In the genomic region with DNA sequence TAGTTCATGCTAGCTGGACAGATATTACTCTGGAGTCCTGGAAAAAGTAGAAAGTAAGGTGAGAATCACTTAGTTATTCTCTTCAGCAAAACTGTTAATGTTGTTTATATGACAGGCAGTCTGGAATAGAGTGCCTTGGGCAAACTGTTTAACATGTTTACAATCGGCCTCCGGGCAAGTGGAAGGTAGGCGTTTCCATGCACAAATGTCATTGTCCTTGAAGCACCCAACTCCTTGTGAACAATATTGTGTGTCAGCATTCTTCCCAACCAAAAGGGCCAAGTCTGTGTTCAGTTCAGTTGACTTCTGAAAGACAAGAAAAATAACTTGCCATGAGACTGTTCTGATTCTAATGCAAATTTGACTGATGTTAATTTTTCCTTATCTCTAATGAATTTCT, we compare ENCODE assay signal across 12 mouse cellular contexts.
"Had no signal": no experiment of that assay in that cellular context is flagged by ENCODE, and none has a peak within 500 bp of the region (broad histone marks: within the 10 kb centered on the region; RNA-seq: fewer than 3 reads in every experiment).

No protein-coding gene starts in this region.

- H3K27ac ChIP-seq: kidney, postnatal 0 days; liver, embryonic 14.5 days; midbrain, embryonic 12.5 days had no signal

- DNase-seq: kidney, adult 9 months; kidney, postnatal 36 days; layer of hippocampus, adult 9-11 months; layer of hippocampus, postnatal 36 days; lung, postnatal 10 days; right cerebral cortex, adult 18-20 months; right cerebral cortex, postnatal 25 days; thymus, postnatal 14 days had no signal

- H3K9ac ChIP-seq: liver, embryonic 14.5 days; midbrain, embryonic 12.5 days had no signal

- ATAC-seq: midbrain, embryonic 16.5 days had no signal

- H3K4me3 ChIP-seq: midbrain, embryonic 12.5 days had no signal

- H3K27me3 ChIP-seq: midbrain, embryonic 12.5 days had no signal

- H3K36me3 ChIP-seq: midbrain, embryonic 12.5 days had no signal

- H3K4me2 ChIP-seq: midbrain, embryonic 12.5 days had no signal

- H3K9me3 ChIP-seq: midbrain, embryonic 12.5 days had no signal

- H3K4me1 ChIP-seq: midbrain, embryonic 12.5 days had no signal
